Mouse (Mus musculus) liver, adult 2 months (tissue): ENCODE data around the gene Zfp300. TPM values are rescaled to one million over a fixed set of nuclear protein-coding genes. Genes with fewer than 3 reads are reported as not detected.
A peak's percentile ranks its signal among the peaks of the same experiment; 100 is the strongest.

Experiments
- DNase-seq: peaks from one replicate; pipeline ENCODE4 v3.0.0-alpha.2; 2011; ENCODE audit warnings: low read depth, low spot score; ENCODE audit errors: extremely low read depth
- H3K27ac ChIP-seq: fragments of 200-500 bp; replicated peaks from 2 replicates; pipeline ENCODE4 v1.5.1; 2012; ENCODE audit warnings: low read depth, mild to moderate bottlenecking, control low read depth, inconsistent platforms, low read length; ENCODE audit not compliant: insufficient read depth
- H3K27me3 ChIP-seq: fragments of 200-500 bp; 2 replicates; pipeline ENCODE4 v1.6.1; 2012; ENCODE audit warnings: mild to moderate bottlenecking, moderate library complexity, low read length, inconsistent platforms; ENCODE audit not compliant: control insufficient read depth, insufficient read depth
- H3K36me3 ChIP-seq: fragments of 200-500 bp; 2 replicates; pipeline ENCODE4 v1.6.1; 2012; ENCODE audit warnings: low read length, inconsistent platforms; ENCODE audit not compliant: control insufficient read depth, insufficient read depth
- H3K4me1 ChIP-seq: fragments of 200-500 bp; 2 replicates; pipeline ENCODE4 v1.6.1; 2011; ENCODE audit warnings: low read length; ENCODE audit not compliant: control insufficient read depth, insufficient read depth
- H3K4me3 ChIP-seq: fragments of 200-500 bp; 2 replicates; pipeline ENCODE4 v1.5.1; 2011; ENCODE audit warnings: low read depth, mild to moderate bottlenecking, control low read depth, low read length, moderate library complexity; ENCODE audit not compliant: insufficient read depth
- H3K79me2 ChIP-seq: fragments of 200-500 bp; 2 replicates; pipeline ENCODE4 v1.6.1; 2012; ENCODE audit warnings: inconsistent platforms, mild to moderate bottlenecking, low read length, moderate library complexity; ENCODE audit not compliant: control insufficient read depth, insufficient read depth
- H3K9ac ChIP-seq: fragments of 200-500 bp; 2 replicates; pipeline ENCODE4 v1.6.1; 2012; ENCODE audit warnings: low read depth, mild to moderate bottlenecking, control low read depth, inconsistent platforms, low read length
- CTCF ChIP-seq: fragments of 200-500 bp; IDR thresholded peaks from 2 replicates; pipeline ENCODE4 v1.5.1; 2011; ENCODE audit warnings: low read depth, low read length, control low read depth
- POLR2A ChIP-seq: fragments of 200-500 bp; IDR thresholded peaks from 2 replicates; pipeline ENCODE4 v1.6.1; 2011; ENCODE audit warnings: low read length, control low read depth; ENCODE audit not compliant: insufficient read depth; ENCODE audit errors: extremely low read depth
- WGBS: fragments of 180-500 bp; shearing (Covaris S2); methylation state at CpG from one replicate; pipeline ENCODE4 v1.1.7; 2018; 5-methylcytosine and 5-hydroxymethylcytosine counted together
- polyA plus RNA-seq: library from polyadenylated mRNA; depleted of rRNA; stranded (reverse); fragments of >200 nt; gene quantifications from 2 replicates; pipeline ENCODE4 v1.2.3, GENCODE M21; 2012; rRNA removed
- total RNA-seq: library from RNA; depleted of rRNA; stranded (reverse); fragments of >200 nt; gene quantifications from 2 replicates; pipeline ENCODE4 v1.2.3, GENCODE M21; 2014; rRNA removed

The Zfp300 gene
- total RNA-seq = 0.13 and 0.18 TPM in 2 replicates
- polyA plus RNA-seq = 0.02 TPM in 1 of 2 replicates, not detected in the other

DNA sequence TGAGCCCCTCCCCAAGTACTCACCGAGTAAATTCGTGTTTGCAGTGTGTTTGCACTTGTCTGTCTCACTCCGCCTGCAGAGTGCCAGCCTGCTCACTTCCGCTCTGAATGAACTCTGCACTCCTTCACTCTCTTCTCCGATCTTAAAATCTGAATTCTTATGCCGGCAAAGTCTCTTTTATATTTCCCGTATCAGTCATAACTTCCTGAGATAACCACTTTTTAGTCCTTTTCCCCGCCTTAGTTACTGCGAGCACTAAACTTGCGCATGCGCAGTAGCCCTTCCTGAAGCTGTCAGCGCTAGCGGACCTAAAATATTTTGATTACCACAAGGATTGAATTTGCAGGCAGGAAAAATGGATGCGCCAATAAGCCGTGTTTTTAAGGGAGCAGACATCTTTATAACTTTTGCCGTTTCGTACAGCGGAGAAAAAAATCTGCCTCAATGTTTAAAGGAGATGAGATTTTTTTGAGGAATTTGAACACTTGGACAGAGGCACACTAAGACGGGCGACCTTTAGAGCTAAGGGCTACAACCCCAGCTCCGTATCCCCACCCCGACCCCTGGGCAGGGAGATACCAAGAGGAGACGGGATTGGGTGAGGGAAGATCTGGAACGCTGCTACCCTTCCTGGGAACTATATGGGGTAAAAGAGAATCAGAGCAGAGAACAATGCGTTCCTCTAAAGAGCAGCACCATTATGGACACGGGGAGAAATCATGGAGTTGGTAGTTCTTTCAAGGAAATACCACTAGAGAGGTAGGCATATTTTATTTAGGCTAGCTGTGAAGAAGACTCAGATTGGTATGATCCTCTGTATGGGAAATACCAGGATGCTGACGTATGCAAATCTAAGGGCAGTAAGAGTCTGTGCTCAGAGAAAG, at the start of gene Zfp300:
TSS of gene Zfp300 (minus strand) at position 545 of the 884 bp plus-strand sequence.
- peak; percentile 68 for DNase-seq
- no peak for TF ChIP-seq CTCF
- TF ChIP-seq POLR2A = no peak
- no peaks in the 10 kb centered on the region for H3K27me3 ChIP-seq
- 2% methylated on average over 27 of the region's 27 CpGs for WGBS
- peak within 1 kb of the TSS; percentile 45 for H3K4me3 ChIP-seq
- H3K27ac ChIP-seq = no peak within 1 kb of the TSS
- no peaks in the 10 kb centered on the region for H3K79me2 ChIP-seq
- peak within 1 kb of the TSS; percentile 10; the same call in 1 of the 2 replicates for H3K9ac ChIP-seq
- H3K36me3 ChIP-seq = no peaks in the 10 kb centered on the region
- no peaks in the 10 kb centered on the region for H3K4me1 ChIP-seq

DNA sequence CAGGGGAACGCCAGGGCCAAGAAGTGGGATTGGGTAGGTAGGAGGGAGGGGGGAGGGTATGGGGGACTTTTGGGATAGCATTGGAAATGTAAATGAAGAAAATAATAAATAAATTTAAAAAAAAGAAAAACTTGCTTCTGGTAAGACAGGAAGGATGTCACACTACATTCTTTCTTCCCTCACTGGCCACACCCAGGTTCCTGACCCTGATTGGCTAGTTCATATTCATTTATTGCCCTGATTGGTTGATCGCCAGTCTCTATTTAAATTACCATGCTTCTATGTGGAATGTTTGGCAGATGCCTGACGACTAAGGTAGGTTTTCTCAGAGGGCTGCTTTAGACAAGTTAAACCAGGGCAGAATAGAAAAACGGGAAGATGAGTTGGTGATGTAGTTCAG, 26.2 kb upstream of the Zfp300 start, which contains the start of gene Ssxa1:
TSS of gene Ssxa1 (plus strand) at position 301 of the 400 bp plus-strand sequence.
- Histone ChIP-seq H3K27ac (no peak within 1 kb of the TSS), H3K9ac (no peak within 1 kb of the TSS), H3K79me2 (no peaks in the 10 kb centered on the region), H3K27me3 (no peaks in the 10 kb centered on the region), H3K4me1 (no peaks in the 10 kb centered on the region), H3K4me3 (no peak within 1 kb of the TSS), H3K36me3 (no peaks in the 10 kb centered on the region)
- DNase-seq = no peak
- 87% methylated on average over 4 of the region's 4 CpGs for WGBS
- TF ChIP-seq CTCF = no peak
- no peak for TF ChIP-seq POLR2A

DNA sequence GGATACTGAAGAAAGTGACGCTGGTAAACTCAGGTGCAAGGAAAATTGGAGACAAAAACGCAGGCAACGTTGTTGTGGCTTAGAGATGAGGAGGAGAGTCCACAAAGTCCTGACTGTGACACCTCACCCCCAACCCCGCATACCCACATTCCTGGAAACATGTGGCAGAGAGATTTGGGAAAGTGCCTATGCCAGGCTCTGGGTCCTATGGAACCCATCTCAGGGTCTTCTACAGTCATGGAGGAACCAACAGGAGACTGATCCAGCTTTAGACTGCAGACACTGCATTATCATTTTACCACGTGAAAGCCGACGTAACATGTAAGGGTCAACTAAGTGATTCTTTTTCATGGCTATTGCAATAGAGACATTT, 526 bp upstream of the Zfp300 start:
- H3K4me3 ChIP-seq = peak overlapping the region; percentile 45; the same call in 1 of the 2 replicates
- no peak overlapping the region for H3K9ac ChIP-seq
- H3K27ac ChIP-seq = no peak overlapping the region
- no peaks in the 10 kb centered on the region for H3K36me3 ChIP-seq
- H3K27me3 ChIP-seq = no peaks in the 10 kb centered on the region
- no peak for DNase-seq
- no peaks in the 10 kb centered on the region for H3K79me2 ChIP-seq
- 46% methylated on average over 7 of the region's 7 CpGs for WGBS
- no peak for TF ChIP-seq POLR2A
- no peak for TF ChIP-seq CTCF
- H3K4me1 ChIP-seq = no peaks in the 10 kb centered on the region

DNA sequence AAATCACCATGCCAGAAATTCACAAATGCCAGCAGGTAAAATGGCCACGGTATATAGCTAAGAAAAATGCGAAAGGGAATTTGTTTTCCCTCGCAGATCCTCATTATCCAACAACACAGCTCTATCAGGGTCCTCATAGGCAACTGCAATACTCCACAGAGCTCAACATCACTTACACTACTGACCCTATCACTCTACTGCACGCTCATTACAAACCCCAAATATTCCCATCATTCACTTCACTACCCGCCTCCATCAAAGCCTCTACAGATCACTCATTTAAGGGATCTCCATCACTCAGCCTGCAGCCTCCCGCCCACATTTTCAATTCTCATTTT, 713 bp downstream of the Zfp300 start:
- no peaks in the 10 kb centered on the region for H3K79me2 ChIP-seq
- H3K27me3 ChIP-seq = no peaks in the 10 kb centered on the region
- no peak overlapping the region for H3K27ac ChIP-seq
- 39% methylated on average over 6 of the region's 6 CpGs for WGBS
- DNase-seq = no peak
- no peaks in the 10 kb centered on the region for H3K36me3 ChIP-seq
- no peaks in the 10 kb centered on the region for H3K4me1 ChIP-seq
- no peak for TF ChIP-seq CTCF
- no peak for TF ChIP-seq POLR2A
- no peak overlapping the region for H3K9ac ChIP-seq
- peak overlapping the region; percentile 45 for H3K4me3 ChIP-seq

DNA sequence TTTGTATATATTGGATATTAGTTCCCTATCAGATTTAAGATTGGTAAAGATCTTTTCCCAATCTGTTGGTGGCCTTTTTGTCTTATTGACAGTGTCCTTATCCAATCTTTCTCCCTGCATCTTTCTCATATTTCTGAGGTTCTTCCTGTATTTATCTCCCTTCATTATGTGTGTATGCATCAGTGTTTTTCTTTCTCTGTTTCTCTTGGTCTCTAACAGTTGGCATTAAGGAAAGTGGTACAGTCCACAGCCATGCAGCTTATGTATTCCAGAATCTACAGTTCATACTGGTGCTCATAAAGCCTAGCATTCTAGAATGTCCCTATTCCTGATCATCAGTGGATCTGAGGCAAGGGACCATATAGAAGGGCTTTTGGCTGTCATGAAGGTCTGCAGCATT, 21.2 kb downstream of the Zfp300 start, which contains the start of gene Spaca5:
TSS of gene Spaca5 (plus strand) at position 301 of the 400 bp plus-strand sequence.
- Histone ChIP-seq H3K9ac (no peak within 1 kb of the TSS), H3K27me3 (no peaks in the 10 kb centered on the region), H3K79me2 (no peaks in the 10 kb centered on the region), H3K36me3 (no peaks in the 10 kb centered on the region), H3K4me1 (no peaks in the 10 kb centered on the region), H3K4me3 (no peak within 1 kb of the TSS), H3K27ac (no peak within 1 kb of the TSS)
- DNase-seq = no peak
- TF ChIP-seq CTCF (no peak), POLR2A (no peak)

DNA sequence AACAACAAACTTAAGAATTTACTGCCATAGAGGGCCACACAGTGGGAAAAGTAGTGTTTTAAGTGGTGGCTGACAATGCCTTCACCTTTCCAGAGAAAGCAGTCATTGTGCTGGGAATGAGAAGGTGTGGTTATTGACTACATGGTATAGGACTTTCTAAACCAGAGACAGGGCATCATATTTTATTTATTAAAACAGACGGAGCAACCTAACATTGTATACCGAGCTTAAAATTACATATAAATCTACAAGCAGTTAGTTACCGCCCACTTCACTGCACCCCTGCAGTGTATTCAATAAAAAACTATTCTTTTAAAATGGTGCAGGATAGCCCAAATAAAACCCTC, 26.8 kb downstream of the Zfp300 start:
- no peak for DNase-seq
- Histone ChIP-seq H3K27ac (no peak overlapping the region), H3K4me3 (no peak overlapping the region), H3K9ac (no peak overlapping the region), H3K79me2 (no peaks in the 10 kb centered on the region), H3K4me1 (no peaks in the 10 kb centered on the region), H3K36me3 (no peaks in the 10 kb centered on the region), H3K27me3 (no peaks in the 10 kb centered on the region)
- 87% methylated on average over 3 of the region's 3 CpGs for WGBS
- no peak for TF ChIP-seq POLR2A
- no peak for TF ChIP-seq CTCF
